Mouse (Mus musculus) forebrain, embryonic 14.5 days (tissue): ENCODE results near the gene Syt3. TPM values are rescaled to one million over a fixed set of nuclear protein-coding genes. Genes with fewer than 3 reads are reported as not detected.
A peak's percentile ranks its signal among the peaks of the same experiment; 100 is the strongest.

ENCODE experiments used
- ATAC-seq: fragments of 200-750 bp; cut with Nextera tagmentation; 2 replicates; pipeline ENCODE4 v1.8.0; 2017; ENCODE audit warnings: mild to moderate bottlenecking, moderate library complexity
- DNase-seq: peaks from one replicate; pipeline ENCODE4 v3.0.0-alpha.2; 2015; ENCODE audit warnings: low spot score
- H3K27ac ChIP-seq: fragments of 300-500 bp; sonication (generic); 2 replicates; pipeline ENCODE4 v1.5.1; 2014; ENCODE audit warnings: low read depth, mild to moderate bottlenecking, control low read depth, low read length, moderate library complexity
- H3K27me3 ChIP-seq: fragments of 300-500 bp; sonication (generic); replicated peaks from 2 replicates; pipeline ENCODE4 v1.6.1; 2014; ENCODE audit warnings: low read length, control low read depth, mixed read lengths; ENCODE audit not compliant: control insufficient read depth, insufficient read depth
- H3K36me3 ChIP-seq: fragments of 300-500 bp; sonication (generic); 2 replicates; pipeline ENCODE4 v1.6.1; 2014; ENCODE audit warnings: low read length, control low read depth; ENCODE audit not compliant: control insufficient read depth, insufficient read depth
- H3K4me1 ChIP-seq: fragments of 300-500 bp; sonication (generic); 2 replicates; pipeline ENCODE4 v1.6.1; 2014; ENCODE audit warnings: antibody characterized with exemption, low read length, control low read depth; ENCODE audit not compliant: control insufficient read depth, insufficient read depth
- H3K4me2 ChIP-seq: fragments of 300-500 bp; sonication (generic); 2 replicates; pipeline ENCODE4 v1.6.1; 2014; ENCODE audit warnings: mild to moderate bottlenecking, control low read depth, low read length
- H3K4me3 ChIP-seq: fragments of 300-500 bp; sonication (generic); 2 replicates; pipeline ENCODE4 v1.5.1; 2014; ENCODE audit warnings: low read depth, low read length, control low read depth
- H3K9ac ChIP-seq: fragments of 300-500 bp; sonication (generic); 2 replicates; pipeline ENCODE4 v1.6.1; 2014; ENCODE audit warnings: mild to moderate bottlenecking, low read length, control low read depth, moderate library complexity
- H3K9me3 ChIP-seq: fragments of 300-500 bp; sonication (generic); replicated peaks from 2 replicates; pipeline ENCODE4 v1.6.1; 2016; ENCODE audit warnings: low read length, control low read depth, mixed read lengths; ENCODE audit not compliant: control insufficient read depth
- WGBS: fragments of 180-500 bp; shearing (Covaris S2); extraction: QIAGEN DNeasy Blood & Tissue Kit; methylation state at CpG from one replicate; pipeline ENCODE4 v1.1.7; 2014; 5-methylcytosine and 5-hydroxymethylcytosine counted together
- polyA plus RNA-seq: library from polyadenylated mRNA; unstranded; fragments of >200 nt; fragmentation: Nextera tagmentation; extraction: Ambion mirVana; gene quantifications from 2 replicates; pipeline ENCODE4 v1.2.1, GENCODE M21; 2014

Syt3 gene
- polyA plus RNA-seq, 1 experiment from 2014 or later: 19.0 TPM

- Histone ChIP-seq H3K4me1 (peaks cover 34% of the 10 kb centered on the region), H3K36me3 (peaks cover 30% of the 10 kb centered on the region), H3K4me3 (peak overlapping the region; percentile 75), H3K9ac (peak overlapping the region; percentile 98), H3K4me2 (peak overlapping the region; percentile 93), H3K27me3 (no peaks in the 10 kb centered on the region), H3K27ac (peak overlapping the region; percentile 97), H3K9me3 (no peaks in the 10 kb centered on the region)
- DNase-seq (peak; percentile 73), ATAC-seq (peak; percentile 50)
- WGBS: 0% methylated on average over 14 of the region's 14 CpGs
Measured at GRCm38 (mm10) chr7:44442407-44442821, 58.5 kb downstream of the Syt3 start.

- Histone ChIP-seq H3K4me1 (peaks cover 34% of the 10 kb centered on the region), H3K27me3 (no peaks in the 10 kb centered on the region)
- 3% methylated on average over 19 of the region's 20 CpGs for WGBS
Measured at GRCm38 (mm10) chr7:44443268-44444173, 59.6 kb downstream of the Syt3 start.

GRCm38 (mm10) chr7:44444886-44445527 lies 61.1 kb downstream of the Syt3 start:
- H3K4me3 ChIP-seq: peak overlapping the region; percentile 75
- peaks cover 55% of the 10 kb centered on the region for H3K36me3 ChIP-seq
- 45% methylated on average over 29 of the region's 29 CpGs for WGBS
- peak overlapping the region; percentile 98 for H3K9ac ChIP-seq
- DNase-seq: no peak
- H3K9me3 ChIP-seq: no peaks in the 10 kb centered on the region
- H3K4me1 ChIP-seq: peaks cover 34% of the 10 kb centered on the region
- H3K27ac ChIP-seq: no peak overlapping the region
- H3K4me2 ChIP-seq: peak overlapping the region; percentile 93
- no peaks in the 10 kb centered on the region for H3K27me3 ChIP-seq
- no peak for ATAC-seq

More at GRCm38 (mm10) chr7:44443268-44444173, 59.6 kb downstream of the Syt3 start:
- Histone ChIP-seq H3K36me3 (peaks cover 40% of the 10 kb centered on the region), H3K9ac (peak overlapping the region; percentile 98), H3K4me3 (peak overlapping the region; percentile 75), H3K4me2 (peak overlapping the region; percentile 93), H3K9me3 (no peaks in the 10 kb centered on the region), H3K27ac (peak overlapping the region; percentile 97)
- ATAC-seq: peak; percentile 56
- DNase-seq: peak; percentile 77

GRCm38 (mm10) chr7:44445528-44445923 lies 61.6 kb downstream of the Syt3 start:
- H3K9ac ChIP-seq: peak overlapping the region; percentile 98
- no peak overlapping the region; the same call in 1 of the 2 replicates for H3K27ac ChIP-seq
- no peaks in the 10 kb centered on the region for H3K27me3 ChIP-seq
- peaks cover 34% of the 10 kb centered on the region for H3K4me1 ChIP-seq
- peaks cover 60% of the 10 kb centered on the region for H3K36me3 ChIP-seq
- H3K4me2 ChIP-seq: peak overlapping the region; percentile 93
- DNase-seq: no peak
- WGBS: 55% methylated on average over 7 of the region's 7 CpGs
- ATAC-seq: no peak
- H3K4me3 ChIP-seq: peak overlapping the region; percentile 75; the same call in 1 of the 2 replicates
- no peaks in the 10 kb centered on the region for H3K9me3 ChIP-seq

- no peak overlapping the region for H3K4me3 ChIP-seq
- ATAC-seq: no peak
- peaks cover 32% of the 10 kb centered on the region for H3K4me1 ChIP-seq
- H3K9me3 ChIP-seq: no peaks in the 10 kb centered on the region
- no peak for DNase-seq
- peak overlapping the region; percentile 93 for H3K4me2 ChIP-seq
- peaks cover 64% of the 10 kb centered on the region for H3K36me3 ChIP-seq
- 66% methylated on average over 12 of the region's 12 CpGs for WGBS
- peak overlapping the region; percentile 32; the same call in 1 of the 2 replicates for H3K9ac ChIP-seq
- peak overlapping the region; percentile 9; the same call in 1 of the 2 replicates for H3K27ac ChIP-seq
- H3K27me3 ChIP-seq: no peaks in the 10 kb centered on the region
Measured at GRCm38 (mm10) chr7:44446070-44446855, 62.4 kb downstream of the Syt3 start.

Other genes with a start within 250 kb of the Syt3 start
- not detected in 2 replicates for gene Klk1b16, start 247.3 kb upstream of the Syt3 start, polyA plus RNA-seq
- gene Klk1b24, start 195.9 kb upstream of the Syt3 start, polyA plus RNA-seq: not detected in 2 replicates
- not detected in 2 replicates for gene Klk1b3, start 185.9 kb upstream of the Syt3 start, polyA plus RNA-seq
- not detected in 2 replicates for gene Klk1b4, start 176.7 kb upstream of the Syt3 start, polyA plus RNA-seq
- gene Klk1b5, start 168.2 kb upstream of the Syt3 start, polyA plus RNA-seq: not detected in 2 replicates
- not detected in 2 replicates for gene Klk1, start 158.7 kb upstream of the Syt3 start, polyA plus RNA-seq
- gene Gm36864, start 147.9 kb upstream of the Syt3 start, polyA plus RNA-seq: not detected in 2 replicates
- 1.9 and 2.4 TPM in 2 replicates for gene 1700028J19Rik, start 137.4 kb upstream of the Syt3 start, polyA plus RNA-seq
- gene 2410002F23Rik, start 137.4 kb upstream of the Syt3 start, polyA plus RNA-seq: 162 and 186 TPM in 2 replicates
- not detected in 2 replicates for gene Acp4, start 126.7 kb upstream of the Syt3 start, polyA plus RNA-seq
- gene Gm15517, start 122.7 kb upstream of the Syt3 start, polyA plus RNA-seq: not detected in 2 replicates
- 3.7 and 4.5 TPM in 2 replicates for gene Clec11a, start 77.2 kb upstream of the Syt3 start, polyA plus RNA-seq
- 9.5 and 15.1 TPM in 2 replicates for gene Shank1, start 73.8 kb upstream of the Syt3 start, polyA plus RNA-seq
- gene 1700008O03Rik, start 1.7 kb downstream of the Syt3 start, polyA plus RNA-seq: 0.63 and 0.86 TPM in 2 replicates
- 20.8 and 22.1 TPM in 2 replicates for gene Lrrc4b, start 44.9 kb downstream of the Syt3 start, polyA plus RNA-seq
- 5.3 TPM in 2 replicates for gene Aspdh, start 81.3 kb downstream of the Syt3 start, polyA plus RNA-seq
- gene Josd2, start 83.9 kb downstream of the Syt3 start, polyA plus RNA-seq: 49.3 and 50.5 TPM in 2 replicates
- 147 and 154 TPM in 2 replicates for gene Emc10, start 112.4 kb downstream of the Syt3 start, polyA plus RNA-seq
- 13.0 and 24.0 TPM in 2 replicates for gene Fam71e1, start 112.5 kb downstream of the Syt3 start, polyA plus RNA-seq
- gene Mybpc2, start 140.6 kb downstream of the Syt3 start, polyA plus RNA-seq: 0.10 TPM in 2 replicates
- gene Spib, start 148.0 kb downstream of the Syt3 start, polyA plus RNA-seq: not detected in 2 replicates
- gene Pold1, start 164.7 kb downstream of the Syt3 start, polyA plus RNA-seq: 32.6 and 33.0 TPM in 2 replicates
- 72.6 and 78.2 TPM in 2 replicates for gene Nr1h2, start 169.8 kb downstream of the Syt3 start, polyA plus RNA-seq
- 0.74 and 0.79 TPM in 2 replicates for gene Napsa, start 188.3 kb downstream of the Syt3 start, polyA plus RNA-seq
- gene Kcnc3, start 206.6 kb downstream of the Syt3 start, polyA plus RNA-seq: 2.1 and 2.2 TPM in 2 replicates